Mouse (Mus musculus): ENCODE results near the gene Aup1.

The Aup1 gene

GRCm38 (mm10) chr6:83054074-83054851 is at the start of gene Aup1:
Gene Aup1, plus strand, starts transcription at chr6:83054521.
- DNase-seq (ENCODE audit: low spot score): peak; percentile 98

GRCm38 (mm10) chr6:83004872-83005271 is 49.4 kb upstream of the Aup1 start:
- peak; percentile 74 for DNase-seq (ENCODE audit: low spot score)

- DNase-seq (ENCODE audit: low spot score): no peak
These were observed 48.8 kb upstream of the Aup1 start for GRCm38 (mm10) chr6:83005444-83006011.

GRCm38 (mm10) chr6:83006114-83006513 is 48.2 kb upstream of the Aup1 start:
- no peak for DNase-seq (ENCODE audit: low spot score)

- DNase-seq (ENCODE audit: low spot score): peak; percentile 73
These were observed 45.7 kb upstream of the Aup1 start for GRCm38 (mm10) chr6:83008659-83009058.

GRCm38 (mm10) chr6:83010010-83010409 is 44.3 kb upstream of the Aup1 start:
- DNase-seq (ENCODE audit: low spot score): no peak

- no peak for DNase-seq (ENCODE audit: low spot score)
These were observed 43.1 kb upstream of the Aup1 start for GRCm38 (mm10) chr6:83011255-83011654.

- DNase-seq (ENCODE audit: low spot score): no peak
These were observed 42.6 kb upstream of the Aup1 start for GRCm38 (mm10) chr6:83011756-83012155.

GRCm38 (mm10) chr6:83013444-83013843 is 40.9 kb upstream of the Aup1 start:
- DNase-seq (ENCODE audit: low spot score): no peak

- no peak for DNase-seq (ENCODE audit: low spot score)
These were observed 39.5 kb upstream of the Aup1 start for GRCm38 (mm10) chr6:83014482-83015466.

GRCm38 (mm10) chr6:83015749-83016148 is 38.6 kb upstream of the Aup1 start:
- DNase-seq (ENCODE audit: low spot score): no peak

- DNase-seq (ENCODE audit: low spot score): peak; percentile 37
These were observed 37.1 kb upstream of the Aup1 start for GRCm38 (mm10) chr6:83017190-83017589.

- no peak for DNase-seq (ENCODE audit: low spot score)
These were observed 35.3 kb upstream of the Aup1 start for GRCm38 (mm10) chr6:83019044-83019443.

- no peak for DNase-seq (ENCODE audit: low spot score)
These were observed 34.2 kb upstream of the Aup1 start for GRCm38 (mm10) chr6:83020121-83020520.

GRCm38 (mm10) chr6:83020836-83021593 is 33.3 kb upstream of the Aup1 start:
- no peak for DNase-seq (ENCODE audit: low spot score)

GRCm38 (mm10) chr6:83023008-83023407 is 31.3 kb upstream of the Aup1 start:
- DNase-seq (ENCODE audit: low spot score): no peak

- DNase-seq (ENCODE audit: low spot score): no peak
These were observed 30.5 kb upstream of the Aup1 start for GRCm38 (mm10) chr6:83023786-83024185.

GRCm38 (mm10) chr6:83024421-83024820 is 29.9 kb upstream of the Aup1 start:
- DNase-seq (ENCODE audit: low spot score): no peak

- DNase-seq (ENCODE audit: low spot score): no peak
These were observed 29.1 kb upstream of the Aup1 start for GRCm38 (mm10) chr6:83025221-83025620.

GRCm38 (mm10) chr6:83027293-83027692 is 27.0 kb upstream of the Aup1 start:
- DNase-seq (ENCODE audit: low spot score): no peak

- no peak for DNase-seq (ENCODE audit: low spot score)
These were observed 26.6 kb upstream of the Aup1 start for GRCm38 (mm10) chr6:83027706-83028105.

- no peak for DNase-seq (ENCODE audit: low spot score)
These were observed 24.5 kb upstream of the Aup1 start for GRCm38 (mm10) chr6:83029777-83030176.

Data from lung, postnatal 25 days (tissue).